Mouse (Mus musculus): Measurements from ENCODE around the gene Dppa3.

Dppa3 gene

GRCm38 (mm10) chr6:122626110-122626509 lies at the start of gene Dppa3:
TSS of gene Dppa3 (plus strand) at chr6:122626410.
- DNase-seq, result no peak

- DNase-seq, result no peak
Measured at GRCm38 (mm10) chr6:122577030-122577429, 49.2 kb upstream of the Dppa3 start.

GRCm38 (mm10) chr6:122579086-122579485 lies 47.1 kb upstream of the Dppa3 start:
- DNase-seq, result no peak

DNA sequence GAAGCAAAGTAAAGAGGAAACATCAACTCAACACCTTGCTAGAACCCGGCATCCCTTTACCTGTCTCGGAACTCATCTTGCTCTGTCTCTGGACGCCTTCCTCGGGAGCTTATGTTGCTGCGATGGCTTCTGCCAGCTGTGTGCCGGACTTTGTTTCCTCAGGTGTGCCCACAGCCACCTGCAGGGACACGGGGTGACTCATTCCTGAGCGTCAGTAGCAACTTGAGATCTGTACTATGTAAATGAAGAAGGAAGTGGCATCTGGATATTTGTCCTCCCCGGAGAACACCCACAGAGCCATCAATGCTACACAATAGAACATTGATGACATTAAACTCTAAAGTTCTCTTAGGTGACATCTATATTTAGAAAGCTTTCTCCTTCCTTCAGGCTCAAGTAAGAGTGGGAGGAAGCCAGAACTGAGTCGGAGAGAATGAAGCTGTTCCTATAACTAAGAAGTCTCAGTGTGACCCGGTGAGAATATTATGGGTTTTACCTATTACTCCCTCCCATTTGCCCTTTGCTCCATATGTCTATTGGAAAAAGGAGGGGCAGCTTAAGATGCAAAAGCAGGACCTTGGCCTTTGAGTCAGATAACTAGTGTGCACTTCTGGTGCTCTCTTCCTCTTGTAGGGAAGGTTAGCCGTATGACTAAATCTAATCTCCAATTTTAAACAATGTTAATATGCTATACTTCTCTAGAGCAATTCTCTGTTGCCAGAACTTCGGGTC lies 35.0 kb upstream of the Dppa3 start:
- DNase-seq, result no peak

- DNase-seq, result no peak
Measured at GRCm38 (mm10) chr6:122592905-122593304, 33.3 kb upstream of the Dppa3 start.

DNA sequence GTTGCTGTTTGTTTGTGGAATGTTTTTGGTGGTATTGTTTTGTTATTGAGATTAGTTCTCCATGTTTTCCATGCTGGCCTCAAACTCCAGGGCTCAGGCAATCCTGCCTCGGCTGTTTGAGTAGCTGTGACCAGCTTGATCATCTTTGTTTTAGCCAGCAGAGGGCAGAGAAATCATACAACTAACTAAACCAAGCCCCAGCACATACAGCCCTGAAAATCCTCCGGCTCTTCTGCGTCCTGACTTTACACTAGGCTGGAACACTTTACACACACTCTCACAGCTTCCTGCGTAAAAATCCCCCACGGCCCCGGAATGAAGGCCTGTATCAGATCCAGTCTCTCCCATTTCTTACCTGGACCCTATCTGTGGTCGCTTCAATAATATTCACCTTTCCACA lies 30.6 kb upstream of the Dppa3 start:
- no peak for DNase-seq

GRCm38 (mm10) chr6:122596608-122597007 lies 29.6 kb upstream of the Dppa3 start:
- no peak for DNase-seq

DNA sequence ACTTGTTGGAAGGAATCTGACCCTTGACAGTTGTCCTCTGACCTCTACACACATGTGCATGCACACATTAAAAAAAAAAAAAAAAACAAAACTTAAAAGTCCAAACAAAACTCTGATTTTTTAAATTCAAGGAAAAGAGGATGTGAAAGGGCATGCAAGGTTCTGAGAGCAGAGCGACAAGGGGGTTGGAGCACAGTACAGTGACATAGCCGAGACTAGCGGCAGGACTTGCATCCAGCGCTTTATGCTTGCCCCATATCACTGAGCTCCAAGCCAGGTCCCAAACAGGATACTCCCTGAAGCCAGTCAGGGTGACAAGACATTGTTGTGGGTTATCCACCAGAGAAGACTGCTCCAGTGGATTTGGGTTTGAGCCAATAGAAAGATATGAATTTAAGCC lies 28.2 kb upstream of the Dppa3 start:
- DNase-seq, result no peak

DNA sequence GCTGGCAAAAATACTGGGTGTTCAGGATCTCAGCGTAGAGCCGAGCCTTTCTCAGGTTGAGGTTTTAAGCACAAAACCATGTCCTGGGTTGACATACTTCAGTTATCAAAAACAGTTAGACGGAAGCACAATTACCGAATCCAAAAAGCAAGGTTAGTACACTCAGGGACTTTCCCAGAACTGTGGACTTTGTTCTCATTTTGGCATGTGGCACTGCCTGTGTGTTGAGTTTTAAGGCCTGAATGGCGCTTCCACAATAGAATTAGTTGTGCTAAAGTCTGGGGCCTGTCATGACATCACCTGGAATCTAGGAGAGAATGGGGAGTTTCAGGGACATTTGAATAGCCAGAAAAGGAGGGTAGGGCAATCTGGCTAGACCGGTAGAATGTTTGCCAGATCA lies 27.8 kb upstream of the Dppa3 start:
- DNase-seq, result peak in 1 of 2 experiments; percentile 24

GRCm38 (mm10) chr6:122599054-122599737 lies 27.0 kb upstream of the Dppa3 start:
- no peak for DNase-seq

DNA sequence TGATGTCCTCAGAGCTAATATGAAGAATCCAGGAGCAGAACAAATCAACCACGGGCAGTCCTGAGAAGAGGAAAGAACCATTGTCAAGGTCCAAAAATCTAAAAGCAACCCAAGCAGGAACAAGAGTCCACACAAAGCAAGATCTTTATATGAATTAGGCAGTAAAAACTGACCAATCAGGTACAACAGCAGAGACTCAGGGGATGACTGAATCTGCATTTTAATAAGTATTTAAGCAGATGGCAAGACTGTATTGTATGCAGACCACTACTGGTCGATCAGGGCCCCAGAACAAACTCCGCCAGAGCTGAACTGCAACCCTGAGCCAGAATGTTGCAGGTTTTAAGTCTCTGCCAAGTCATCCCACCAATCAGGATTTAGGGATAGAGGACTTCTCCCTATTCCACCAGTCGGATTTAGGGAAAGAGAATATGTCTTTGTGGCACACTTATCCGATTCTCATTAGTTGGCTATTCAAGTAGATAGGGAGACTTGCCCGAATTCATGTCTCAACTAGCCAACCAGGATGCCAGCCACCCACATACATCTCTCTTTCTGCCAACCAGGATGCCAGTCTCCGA lies 26.1 kb upstream of the Dppa3 start:
- no peak for DNase-seq

- no peak for DNase-seq
Measured at GRCm38 (mm10) chr6:122601031-122601430, 25.2 kb upstream of the Dppa3 start.

GRCm38 (mm10) chr6:122601615-122602014 lies 24.6 kb upstream of the Dppa3 start:
- no peak for DNase-seq

DNA sequence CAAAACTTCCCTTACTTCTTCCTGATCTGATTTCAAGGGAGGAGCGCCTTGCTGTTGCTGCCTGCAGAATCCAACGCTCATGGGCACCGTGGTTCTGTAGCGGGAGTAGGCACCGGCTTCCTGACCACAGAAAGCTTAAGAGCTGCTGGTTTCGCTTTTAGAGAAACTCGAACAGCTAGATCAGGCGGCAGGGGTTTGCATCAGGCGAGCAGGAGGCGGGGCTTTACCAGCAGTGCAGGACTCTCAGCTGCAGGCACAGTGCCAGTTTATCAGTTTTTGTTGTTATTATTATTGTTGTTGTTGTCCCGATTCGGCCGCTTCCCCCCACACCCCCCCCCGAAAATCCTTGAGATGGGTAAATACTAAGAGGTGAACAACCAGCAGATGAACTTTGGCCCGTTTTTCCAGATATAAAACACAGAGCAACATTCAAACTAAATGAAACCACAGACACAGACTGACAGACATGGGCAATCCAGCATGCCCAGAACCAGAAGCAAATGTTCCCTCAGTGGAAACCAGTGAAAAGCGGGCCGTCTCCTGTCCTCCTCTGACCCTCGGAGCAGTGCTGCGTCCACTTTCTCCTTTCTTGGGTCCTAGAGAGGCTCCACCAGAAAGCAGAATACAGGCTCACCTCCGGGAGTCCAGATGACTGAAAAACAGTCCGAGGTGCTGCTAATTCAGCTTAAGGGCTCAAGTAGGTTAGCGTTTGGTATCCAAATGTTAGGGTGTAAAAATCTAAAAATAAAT lies 23.8 kb upstream of the Dppa3 start, which contains the start of gene Apobec1:
TSS of gene Apobec1 (minus strand) at position 203 of the 750 bp plus-strand sequence.
- DNase-seq, result peak; percentile 77 to 79

DNA sequence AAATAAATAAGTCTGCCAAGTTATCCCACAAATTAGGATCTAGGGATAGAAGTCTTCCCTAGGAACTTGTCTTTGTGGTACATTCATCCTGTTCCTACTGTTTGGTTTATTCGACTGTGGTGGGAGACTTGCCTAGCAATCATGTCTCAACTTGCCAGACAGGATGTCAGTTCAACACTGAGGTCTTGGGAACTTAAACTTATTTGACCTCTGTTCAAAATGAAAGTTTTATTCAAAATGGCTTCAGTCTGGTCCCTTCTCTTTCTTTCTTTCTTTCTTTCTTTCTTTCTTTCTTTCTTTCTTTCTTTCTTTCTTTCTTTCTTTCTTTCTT lies 23.3 kb upstream of the Dppa3 start:
- DNase-seq, result no peak

- no peak for DNase-seq
Measured at GRCm38 (mm10) chr6:122604260-122604659, 21.9 kb upstream of the Dppa3 start.

- peak in 1 of 2 experiments; percentile 11 for DNase-seq
Measured at GRCm38 (mm10) chr6:122605483-122605882, 20.7 kb upstream of the Dppa3 start.

DNA sequence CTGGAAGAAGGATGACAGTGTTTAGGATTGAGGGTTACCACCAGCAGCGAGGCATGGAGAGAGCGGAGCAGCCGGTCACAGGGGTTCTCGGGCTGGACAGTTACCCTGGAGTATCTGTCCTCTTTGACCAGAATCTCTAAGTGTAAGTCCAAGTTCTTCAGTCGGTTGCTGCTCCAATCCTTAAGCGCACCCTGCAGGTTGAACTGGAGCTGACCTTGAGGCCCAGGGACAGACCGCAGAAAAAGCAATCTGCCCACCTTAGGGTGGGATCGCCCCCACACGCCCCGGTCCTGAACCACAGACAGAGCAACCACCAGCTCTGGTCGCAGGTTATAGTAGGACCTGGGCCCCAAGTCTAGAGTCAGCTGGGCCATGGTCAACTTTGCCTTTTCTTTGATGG lies 19.5 kb upstream of the Dppa3 start:
- no peak for DNase-seq

GRCm38 (mm10) chr6:122607700-122608099 lies 18.5 kb upstream of the Dppa3 start:
- no peak for DNase-seq

- DNase-seq, result no peak
Measured at GRCm38 (mm10) chr6:122608434-122609376, 17.5 kb upstream of the Dppa3 start.

- DNase-seq, result no peak
Measured at GRCm38 (mm10) chr6:122609377-122609728, 16.9 kb upstream of the Dppa3 start.

GRCm38 (mm10) chr6:122609771-122610170 lies 16.4 kb upstream of the Dppa3 start, which contains the start of gene Gdf3:
TSS of gene Gdf3 (minus strand) at chr6:122610087.
- DNase-seq, result no peak
